Mouse (Mus musculus) CH12.LX (cell line): ENCODE measurements around the gene Tmem178. TPM values are rescaled to one million over a fixed set of nuclear protein-coding genes. Genes with fewer than 3 reads are reported as not detected.

Source experiments
- DNase-seq: peaks from one replicate; pipeline ENCODE4 v3.0.0-alpha.2; 2013; ENCODE audit errors: extremely low read depth
- H3K27ac ChIP-seq: 2 replicates; pipeline ENCODE4 v1.5.1; 2012; ENCODE audit warnings: low read depth, mild to moderate bottlenecking, control low read depth, moderate library complexity; ENCODE audit not compliant: insufficient read depth
- H3K27me3 ChIP-seq: replicated peaks from 2 replicates; pipeline ENCODE3; 2012; ENCODE audit warnings: inconsistent platforms
- H3K36me3 ChIP-seq, 2 experiments: replicated peaks in 1 of 2; 2 replicates each; pipeline versions ENCODE3 to v1.6.1; 2012; ENCODE audit warnings: inconsistent platforms in 1 of 2, low read length in 1 of 2, mild to moderate bottlenecking in 1 of 2, mixed read lengths in 1 of 2, moderate library complexity in 1 of 2; ENCODE audit not compliant: control insufficient read depth in 1 of 2, insufficient read depth in 1 of 2
- H3K4me1 ChIP-seq, 2 experiments: 2 replicates each; pipeline ENCODE4 v1.6.1; 2012; ENCODE audit warnings: inconsistent platforms in 1 of 2, moderate library complexity in 1 of 2; ENCODE audit not compliant: insufficient read depth in 2 of 2, control insufficient read depth in 1 of 2
- H3K4me2 ChIP-seq: 2 replicates; pipeline ENCODE4 v1.6.1; 2012; ENCODE audit warnings: low read depth, mild to moderate bottlenecking, control low read depth; ENCODE audit not compliant: poor library complexity, insufficient read depth, severe bottlenecking
- H3K4me3 ChIP-seq, 3 experiments: fragments of 150-350 bp in 1 of 3; sonication (generic) in 1 of 3; replicated peaks in 1 of 3; 2 replicates each; pipeline versions ENCODE3 to v1.5.1; 2011 to 2012; ENCODE audit warnings: low read depth in 2 of 3, low read length in 2 of 3, mild to moderate bottlenecking in 2 of 3, moderate library complexity in 2 of 3, control low read depth in 1 of 3, improper control_type of control experiment in 1 of 3, inconsistent platforms in 1 of 3, mixed read lengths in 1 of 3; ENCODE audit not compliant: poor library complexity in 1 of 3
- H3K79me2 ChIP-seq: replicated peaks from 2 replicates; pipeline ENCODE4 v1.6.1; 2012; ENCODE audit warnings: mild to moderate bottlenecking, moderate library complexity; ENCODE audit not compliant: control insufficient read depth, poor library complexity, insufficient read depth, severe bottlenecking; ENCODE audit errors: extremely low read depth
- H3K9ac ChIP-seq: 2 replicates; pipeline ENCODE4 v1.6.1; 2012; ENCODE audit warnings: low read depth, mild to moderate bottlenecking, control low read depth, moderate library complexity; ENCODE audit not compliant: insufficient read depth
- H3K9me3 ChIP-seq: replicated peaks from 2 replicates; pipeline ENCODE3; 2012; ENCODE audit warnings: low read length, inconsistent platforms, mixed read lengths
- BHLHE40 ChIP-seq: IDR thresholded peaks from 2 replicates; pipeline ENCODE4 v1.6.1; 2011; ENCODE audit warnings: mild to moderate bottlenecking, low read depth, low read length, improper control_type of control experiment
- CHD2 ChIP-seq: IDR thresholded peaks from 2 replicates; pipeline ENCODE4 v1.6.1; 2011; ENCODE audit warnings: low read length, improper control_type of control experiment
- CTCF ChIP-seq, 2 experiments: IDR thresholded peaks in 1 of 2; conservative IDR thresholded peaks in 1 of 2; 2 replicates each; pipeline ENCODE4 v1.5.1; 2011 to 2012; ENCODE audit warnings: low read depth in 2 of 2, low read length in 2 of 2, improper control_type of control experiment in 1 of 2, inconsistent platforms in 1 of 2, mild to moderate bottlenecking in 1 of 2, moderate library complexity in 1 of 2
- ELF1 ChIP-seq: IDR thresholded peaks from 2 replicates; pipeline ENCODE4 v1.6.1; 2014; ENCODE audit warnings: low read depth, mild to moderate bottlenecking, inconsistent platforms, low read length, improper control_type of control experiment
- ETS1 ChIP-seq: conservative IDR thresholded peaks from 2 replicates; pipeline ENCODE4 v1.6.1; 2012; ENCODE audit warnings: low read depth, mild to moderate bottlenecking, inconsistent platforms, low read length, improper control_type of control experiment, moderate library complexity
- HCFC1 ChIP-seq: IDR thresholded peaks from 2 replicates; pipeline ENCODE4 v1.6.1; 2012; ENCODE audit warnings: low read depth, mild to moderate bottlenecking, inconsistent platforms, low read length, improper control_type of control experiment
- JUN ChIP-seq: IDR thresholded peaks from 2 replicates; pipeline ENCODE4 v1.6.1; 2011; ENCODE audit warnings: low read depth, mild to moderate bottlenecking, low read length, improper control_type of control experiment, moderate library complexity; ENCODE audit not compliant: insufficient read depth
- JUND ChIP-seq: conservative IDR thresholded peaks from 2 replicates; pipeline ENCODE4 v1.6.1; 2011; ENCODE audit warnings: low read depth, low read length, improper control_type of control experiment
- KAT2A ChIP-seq: IDR thresholded peaks from 2 replicates; pipeline ENCODE4 v1.6.1; 2012; ENCODE audit warnings: low read length, improper control_type of control experiment, inconsistent platforms; ENCODE audit not compliant: insufficient replicate concordance
- MAFK ChIP-seq: IDR thresholded peaks from 2 replicates; pipeline ENCODE4 v1.6.1; 2011; ENCODE audit warnings: low read length, improper control_type of control experiment; ENCODE audit not compliant: insufficient replicate concordance
- MAX ChIP-seq: IDR thresholded peaks from 2 replicates; pipeline ENCODE4 v1.6.1; 2011; ENCODE audit warnings: low read length, improper control_type of control experiment
- MAZ ChIP-seq: IDR thresholded peaks from 2 replicates; pipeline ENCODE4 v1.6.1; 2012; ENCODE audit warnings: low read depth, mild to moderate bottlenecking, inconsistent platforms, low read length, improper control_type of control experiment, moderate library complexity
- POLR2AphosphoS2 ChIP-seq: IDR thresholded peaks from 2 replicates; pipeline ENCODE4 v1.6.1; 2011; ENCODE audit warnings: low read depth, low read length, improper control_type of control experiment
- RAD21 ChIP-seq: IDR thresholded peaks from 2 replicates; pipeline ENCODE4 v1.6.1; 2011; ENCODE audit warnings: low read depth, mild to moderate bottlenecking, low read length, improper control_type of control experiment, moderate library complexity
- RCOR1 ChIP-seq: conservative IDR thresholded peaks from 2 replicates; pipeline ENCODE4 v1.6.1; 2012; ENCODE audit warnings: low read depth, mild to moderate bottlenecking, inconsistent platforms, low read length, improper control_type of control experiment
- SIN3A ChIP-seq: IDR thresholded peaks from 2 replicates; pipeline ENCODE4 v1.6.1; 2012; ENCODE audit warnings: low read length, improper control_type of control experiment, inconsistent platforms
- SMC3 ChIP-seq: IDR thresholded peaks from 2 replicates; pipeline ENCODE4 v1.6.1; 2011; ENCODE audit warnings: low read depth, low read length, improper control_type of control experiment
- TCF12 ChIP-seq: IDR thresholded peaks from 2 replicates; pipeline ENCODE4 v1.6.1; 2014; ENCODE audit warnings: low read depth, mild to moderate bottlenecking, inconsistent platforms, low read length, improper control_type of control experiment
- USF1 ChIP-seq: IDR thresholded peaks from 2 replicates; pipeline ENCODE4 v1.6.1; 2014; ENCODE audit warnings: low read depth, mild to moderate bottlenecking, inconsistent platforms, low read length, improper control_type of control experiment
- ZC3H11A ChIP-seq: IDR thresholded peaks from 2 replicates; pipeline ENCODE4 v1.6.1; 2012; ENCODE audit warnings: low read depth, mild to moderate bottlenecking, inconsistent platforms, low read length, improper control_type of control experiment
- ZKSCAN1 ChIP-seq: IDR thresholded peaks from 2 replicates; pipeline ENCODE4 v1.6.1; 2012; ENCODE audit warnings: low read depth, inconsistent platforms, low read length, improper control_type of control experiment, borderline replicate concordance
- dilution Hi-C: fragments of 300-500 bp; cut with MboI; formaldehyde crosslinking; loops from 2 replicates; pipeline ENCODE4 v1.14.3; 2020; ENCODE audit warnings: low sequenced_read_pairs; ENCODE audit not compliant: extremely low pct_unique_long_range_greater_than_20kb, extremely low pct_ligation_motif_present
- in situ Hi-C: fragments of 300-500 bp; cut with MboI; formaldehyde crosslinking; loops from 3 replicates; pipeline ENCODE4 v1.14.3; 2019; ENCODE audit warnings: low sequenced_read_pairs, low pct_ligation_motif_present, low pct_unique_long_range_greater_than_20kb, mixed read lengths
- polyA plus RNA-seq: library from polyadenylated mRNA; unstranded; fragments of >175 nt; gene quantifications from 2 replicates; pipeline ENCODE4 v1.2.1, GENCODE M21; 2012; ENCODE audit warnings: low read depth; ENCODE audit not compliant: insufficient read length
- total RNA-seq, 2 experiments: library from RNA; depleted of rRNA; stranded (reverse); fragments of 300-350 nt in 1 of 2; fragments of >200 nt in 1 of 2; gene quantifications; 2 replicates each; pipeline ENCODE4 v1.2.3; 2012 to 2014

Gene Tmem178
- total and polyA plus RNA-seq, 3 experiments, result not detected

DNA sequence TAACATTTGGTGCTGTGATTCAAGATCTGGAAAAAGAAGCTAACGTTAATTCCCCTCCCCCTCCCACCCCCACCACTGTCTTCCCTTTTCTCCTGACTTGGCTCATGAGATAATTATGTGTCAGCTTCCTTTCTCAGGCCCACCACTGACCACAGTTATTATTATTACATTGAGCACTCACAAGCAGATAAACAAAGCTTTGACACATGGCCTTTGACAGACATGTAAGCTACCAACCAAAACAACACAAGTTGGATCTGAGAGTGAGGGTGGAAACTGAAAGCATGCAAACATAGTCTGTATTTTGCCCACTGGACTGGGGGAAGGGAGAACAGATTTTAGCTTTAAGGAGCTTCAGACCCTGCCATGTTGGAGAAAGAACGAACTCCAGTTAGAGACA lies 52.8 kb downstream of the Tmem178 start:
- Histone ChIP-seq H3K4me2 (no peak overlapping the region), H3K4me3 (no peak overlapping the region), H3K79me2 (no peaks in the 10 kb centered on the region), H3K9ac (no peak overlapping the region), H3K27me3 (no peaks in the 10 kb centered on the region), H3K4me1 (no peaks in the 10 kb centered on the region), H3K36me3 (no peaks in the 10 kb centered on the region), H3K9me3 (no peaks in the 10 kb centered on the region), H3K27ac (no peak overlapping the region)
- dilution Hi-C loops, result no loop called here
- TF ChIP-seq POLR2AphosphoS2 (no peak), SIN3A (no peak), TCF12 (no peak), CTCF (conservative IDR thresholded peaks at IDR 0.05 in 1 of 2, IDR thresholded peaks at IDR 0.05 in 1 of 2; ENCODE audit: low read depth in 2 of 2, low read length in 2 of 2) (no peak), JUN (no peak), ZKSCAN1 (no peak), MAX (no peak), RCOR1 (no peak), ELF1 (no peak), MAFK (no peak), KAT2A (no peak), ETS1 (no peak), ZC3H11A (no peak), HCFC1 (no peak), SMC3 (no peak), CHD2 (no peak), MAZ (no peak), USF1 (no peak), JUND (no peak), RAD21 (no peak)
- in situ Hi-C loops, result loop anchor here (25.0 kb wide), 1 partner anchor 360 kb away; no protein-coding TSS in a partner anchor
- DNase-seq, result no peak

DNA sequence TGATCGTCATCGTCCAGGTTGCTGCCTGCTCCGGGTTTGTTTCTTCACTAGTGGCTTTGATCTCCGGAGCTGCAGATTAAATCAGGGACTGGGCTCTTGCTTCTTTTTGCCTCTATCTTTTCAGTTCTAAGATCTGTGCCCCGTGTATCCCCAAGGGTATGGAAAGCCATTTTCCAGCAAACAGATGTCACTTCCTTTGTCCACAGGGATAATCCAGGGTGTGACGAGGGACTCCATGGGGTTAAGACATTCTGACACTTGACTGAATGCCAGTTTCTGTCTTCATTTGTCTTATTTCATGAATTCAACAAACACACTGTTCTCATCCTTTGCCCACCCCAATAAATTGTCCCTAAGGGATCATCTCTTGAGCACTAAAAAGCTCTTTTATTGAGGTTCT lies 54.5 kb downstream of the Tmem178 start:
- no peak for TF ChIP-seq BHLHE40
- dilution Hi-C loops, result no loop called here
- no peaks in the 10 kb centered on the region for H3K79me2 ChIP-seq
- H3K4me1 ChIP-seq, result no peaks in the 10 kb centered on the region
- H3K9me3 ChIP-seq, result no peaks in the 10 kb centered on the region
- H3K4me3 ChIP-seq, result no peak overlapping the region
- in situ Hi-C loops, result loop anchor here (25.0 kb wide), 1 partner anchor 362 kb away; no protein-coding TSS in a partner anchor
- H3K4me2 ChIP-seq, result no peak overlapping the region
- no peaks in the 10 kb centered on the region for H3K27me3 ChIP-seq
- H3K36me3 ChIP-seq, result no peaks in the 10 kb centered on the region
- H3K27ac ChIP-seq, result no peak overlapping the region
- no peak overlapping the region for H3K9ac ChIP-seq
- DNase-seq, result no peak
